Mouse (Mus musculus) ES-CJ7 (cell line): ENCODE measurements around the gene Cntd1.
"Not testable (repeated sequence)": the region's sequence is repeated elsewhere in the genome, so short reads cannot be mapped to it uniquely, and the experiment has no call there.

Experiments used
- DNase-seq: peaks from one replicate; pipeline ENCODE4 v3.0.0; 2011; ENCODE audit warnings: low read depth, low spot score

Gene Cntd1

GRCm38 (mm10) chr11:101330961-101331360 lies 52.1 kb downstream of the Cntd1 start:
- DNase-seq, result not testable (repeated sequence)

- DNase-seq, result no peak
These were observed 53.7 kb downstream of the Cntd1 start for GRCm38 (mm10) chr11:101332537-101332936.

GRCm38 (mm10) chr11:101334023-101334422 lies 55.2 kb downstream of the Cntd1 start:
- DNase-seq, result peak; percentile 47

- DNase-seq, result peak; percentile 76
These were observed 55.7 kb downstream of the Cntd1 start for GRCm38 (mm10) chr11:101334516-101334915.

GRCm38 (mm10) chr11:101335685-101336084 lies 56.9 kb downstream of the Cntd1 start:
- DNase-seq, result peak; percentile 72

GRCm38 (mm10) chr11:101338123-101338760 lies 59.4 kb downstream of the Cntd1 start:
- DNase-seq, result peak; percentile 65
